Mouse (Mus musculus) limb, embryonic 14.5 days (tissue): ENCODE results near the gene Setd2. TPM values are rescaled to one million over a fixed set of nuclear protein-coding genes. Genes with fewer than 3 reads are reported as not detected.

ENCODE experiments used
- ATAC-seq: fragments of 200-750 bp; cut with Nextera tagmentation; 2 replicates; pipeline ENCODE4 v1.8.0; 2017; ENCODE audit warnings: low read depth, moderate number of reproducible peaks, moderate TSS enrichment; ENCODE audit not compliant: low FRiP score
- DNase-seq: peaks from one replicate; pipeline ENCODE4 v3.0.0-alpha.2; 2015; ENCODE audit warnings: low spot score
- H3K27ac ChIP-seq: fragments of 300-500 bp; sonication (generic); replicated peaks from 2 replicates; pipeline ENCODE4 v1.5.1; 2014; ENCODE audit warnings: low read depth, mild to moderate bottlenecking, low read length, moderate library complexity, mixed read lengths
- H3K27me3 ChIP-seq: fragments of 300-500 bp; sonication (generic); 2 replicates; pipeline ENCODE4 v1.6.1; 2014; ENCODE audit warnings: low read length, mixed read lengths; ENCODE audit not compliant: control insufficient read depth, insufficient read depth
- H3K36me3 ChIP-seq: fragments of 300-500 bp; sonication (generic); 2 replicates; pipeline ENCODE4 v1.6.1; 2014; ENCODE audit warnings: mild to moderate bottlenecking, low read length, moderate library complexity, mixed read lengths; ENCODE audit not compliant: control insufficient read depth, insufficient read depth
- H3K4me1 ChIP-seq: fragments of 300-500 bp; sonication (generic); 2 replicates; pipeline ENCODE4 v1.6.1; 2014; ENCODE audit warnings: antibody characterized with exemption, low read length, mixed read lengths; ENCODE audit not compliant: control insufficient read depth, insufficient read depth
- H3K4me2 ChIP-seq: fragments of 300-500 bp; sonication (generic); replicated peaks from 2 replicates; pipeline ENCODE4 v1.6.1; 2014; ENCODE audit warnings: low read depth, mild to moderate bottlenecking, low read length, moderate library complexity; ENCODE audit not compliant: severe bottlenecking
- H3K4me3 ChIP-seq: fragments of 300-500 bp; sonication (generic); replicated peaks from 2 replicates; pipeline ENCODE4 v1.5.1; 2014; ENCODE audit warnings: low read length
- H3K9ac ChIP-seq: fragments of 300-500 bp; sonication (generic); 2 replicates; pipeline ENCODE4 v1.6.1; 2014; ENCODE audit warnings: mild to moderate bottlenecking, low read depth, low read length, moderate library complexity; ENCODE audit not compliant: severe bottlenecking
- H3K9me3 ChIP-seq: fragments of 300-500 bp; sonication (generic); 2 replicates; pipeline ENCODE4 v1.6.1; 2016; ENCODE audit warnings: low read length; ENCODE audit not compliant: control insufficient read depth
- POLR2A ChIP-seq: fragments of 200-500 bp; IDR thresholded peaks from 2 replicates; pipeline ENCODE4 v1.8.0; 2012; ENCODE audit warnings: inconsistent platforms, mild to moderate bottlenecking, moderate library complexity, borderline replicate concordance; ENCODE audit not compliant: insufficient read depth, insufficient read length; ENCODE audit errors: extremely low read depth
- WGBS: fragments of 180-500 bp; shearing (Covaris S2); extraction: QIAGEN DNeasy Blood & Tissue Kit; methylation state at CpG from one replicate; pipeline ENCODE4 v1.1.7; 2014; 5-methylcytosine and 5-hydroxymethylcytosine counted together
- polyA plus RNA-seq, 2 experiments: library from polyadenylated mRNA; depleted of rRNA in 1 of 2; stranded (reverse) in 1 of 2; unstranded in 1 of 2; fragments of >200 nt; fragmentation: Nextera tagmentation in 1 of 2; extraction: Ambion mirVana in 1 of 2; gene quantifications; 2 replicates each; pipeline versions ENCODE4 v1.2.1 to v1.2.3; 2012 to 2014

The Setd2 gene
- polyA plus RNA-seq, 2 experiments = 52.7 to 86.5 TPM

GRCm38 (mm10) chr9:110530650-110531049 is 1.7 kb upstream of the Setd2 start:
- 75% methylated on average over 3 of the region's 3 CpGs for WGBS

DNA sequence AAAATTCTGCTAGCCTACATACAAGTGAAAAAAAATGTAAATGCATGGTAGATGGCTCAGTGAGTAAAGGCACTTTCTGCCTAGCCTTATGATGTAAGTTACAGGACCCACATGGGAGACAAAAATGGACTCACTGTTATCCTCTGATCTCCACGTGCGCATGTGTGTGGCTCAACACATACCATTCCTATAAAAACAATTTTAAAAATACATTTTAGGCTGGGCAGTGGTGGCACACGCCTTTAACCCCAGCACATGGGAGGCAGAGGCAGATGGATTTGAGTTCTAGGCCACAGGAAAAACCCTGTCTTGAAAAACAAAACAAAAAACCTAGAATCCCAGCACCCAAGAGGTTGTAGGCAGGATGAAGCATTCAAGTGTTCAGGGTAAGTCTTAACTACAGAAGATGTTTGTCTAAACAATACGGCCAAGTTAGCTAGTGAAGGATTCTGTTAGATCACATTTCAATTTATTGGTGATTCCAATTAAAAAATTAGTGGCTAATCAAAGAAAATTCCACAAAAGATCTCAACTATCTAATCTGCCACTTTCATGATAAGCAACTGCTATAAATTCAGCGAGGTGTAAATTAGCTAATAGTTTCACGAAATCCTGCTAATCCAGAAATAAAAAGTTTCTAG is 1.1 kb upstream of the Setd2 start:
- Histone ChIP-seq H3K9me3 (no peaks in the 10 kb centered on the region), H3K27me3 (no peaks in the 10 kb centered on the region), H3K4me3 (peak overlapping the region; percentile 98), H3K36me3 (no peaks in the 10 kb centered on the region), H3K4me1 (peaks cover 19% of the 10 kb centered on the region), H3K9ac (peak overlapping the region; percentile 99; the same call in 1 of the 2 replicates), H3K27ac (peak overlapping the region; percentile 100), H3K4me2 (peak overlapping the region; percentile 43)
- no peak for TF ChIP-seq POLR2A
- DNase-seq (no peak), ATAC-seq (no peak)
- WGBS = 21% methylated on average over 6 of the region's 6 CpGs

More at GRCm38 (mm10) chr9:110530650-110531049, 1.7 kb upstream of the Setd2 start:
- Histone ChIP-seq H3K4me1 (peaks cover 19% of the 10 kb centered on the region), H3K27me3 (no peaks in the 10 kb centered on the region), H3K9ac (no peak overlapping the region), H3K36me3 (no peaks in the 10 kb centered on the region), H3K4me3 (no peak overlapping the region), H3K9me3 (no peaks in the 10 kb centered on the region), H3K4me2 (no peak overlapping the region), H3K27ac (no peak overlapping the region)
- DNase-seq = no peak
- TF ChIP-seq POLR2A = no peak
- no peak for ATAC-seq

DNA sequence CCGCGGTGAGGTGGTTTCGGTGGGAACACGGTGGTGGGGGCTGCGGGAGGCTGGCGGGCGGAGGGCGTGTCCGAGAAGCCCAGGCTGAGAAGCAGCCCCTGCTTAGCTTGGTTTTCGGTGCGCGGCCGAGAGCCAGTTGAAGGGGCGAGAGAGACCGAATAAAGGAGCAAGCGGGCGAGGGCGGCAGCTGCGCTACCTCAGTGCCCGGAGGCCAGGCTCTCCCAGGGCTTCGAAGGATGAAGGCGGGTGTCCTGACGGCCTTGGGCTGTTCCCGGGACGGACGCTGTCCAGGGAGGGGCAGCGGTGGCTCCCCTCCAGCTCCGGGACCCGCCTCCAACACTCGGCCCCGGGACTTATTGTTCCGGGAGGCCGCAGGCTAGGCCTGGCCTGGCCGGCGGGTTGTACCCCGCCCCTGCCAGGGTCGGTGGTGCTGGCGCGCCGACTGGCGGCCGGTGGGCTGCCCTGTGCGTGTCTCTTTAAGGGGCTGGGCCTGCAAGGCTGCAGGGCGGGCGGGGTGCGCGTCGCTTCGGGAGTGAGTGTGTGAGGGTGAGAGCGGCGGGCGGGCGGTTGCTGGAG is 395 bp upstream of the Setd2 start:
- DNase-seq (peak; percentile 94), ATAC-seq (peak; percentile 98)
- H3K36me3 ChIP-seq = no peaks in the 10 kb centered on the region
- under 1% methylated on average over 31 of the region's 53 CpGs for WGBS
- H3K4me3 ChIP-seq = peak overlapping the region; percentile 98
- peak overlapping the region; percentile 100 for H3K27ac ChIP-seq
- peak; percentile 77; the same call in 1 of the 2 replicates for TF ChIP-seq POLR2A
- H3K9me3 ChIP-seq = no peaks in the 10 kb centered on the region
- peak overlapping the region; percentile 99 for H3K9ac ChIP-seq
- H3K27me3 ChIP-seq = no peaks in the 10 kb centered on the region
- H3K4me1 ChIP-seq = peaks cover 19% of the 10 kb centered on the region
- peak overlapping the region; percentile 43 for H3K4me2 ChIP-seq

GRCm38 (mm10) chr9:110533645-110534044 is 1.2 kb downstream of the Setd2 start:
- 31% methylated on average over 5 of the region's 5 CpGs for WGBS
- peak overlapping the region; percentile 100; the same call in 1 of the 2 replicates for H3K27ac ChIP-seq
- no peak for DNase-seq
- peak overlapping the region; percentile 98 for H3K4me3 ChIP-seq
- peak overlapping the region; percentile 66 for H3K4me2 ChIP-seq
- H3K36me3 ChIP-seq = peaks cover 5% of the 10 kb centered on the region; the same call in 1 of the 2 replicates
- peak overlapping the region; percentile 99 for H3K9ac ChIP-seq
- H3K4me1 ChIP-seq = peaks cover 19% of the 10 kb centered on the region
- TF ChIP-seq POLR2A = no peak
- no peak for ATAC-seq
- H3K27me3 ChIP-seq = no peaks in the 10 kb centered on the region
- no peaks in the 10 kb centered on the region for H3K9me3 ChIP-seq

GRCm38 (mm10) chr9:110535114-110535513 is 2.7 kb downstream of the Setd2 start:
- WGBS = 62% methylated on average over 2 of the region's 2 CpGs
- H3K9me3 ChIP-seq = no peaks in the 10 kb centered on the region
- no peak overlapping the region for H3K27ac ChIP-seq
- TF ChIP-seq POLR2A = no peak
- H3K27me3 ChIP-seq = no peaks in the 10 kb centered on the region
- DNase-seq (no peak), ATAC-seq (no peak)
- H3K4me2 ChIP-seq = 0 out of 2 replicates have a peak overlapping the region, but pooled peaks have one; percentile 66
- H3K4me3 ChIP-seq = 0 out of 2 replicates have a peak overlapping the region, but pooled peaks have one; percentile 1
- peaks cover 5% of the 10 kb centered on the region; the same call in 1 of the 2 replicates for H3K36me3 ChIP-seq
- peaks cover 19% of the 10 kb centered on the region for H3K4me1 ChIP-seq
- 0 out of 2 replicates have a peak overlapping the region, but pooled peaks have one; percentile 17 for H3K9ac ChIP-seq
